Mouse (Mus musculus) limb, embryonic 15.5 days (tissue): Measurements from ENCODE around the gene Sac3d1. TPM values are rescaled to one million over a fixed set of nuclear protein-coding genes. Genes with fewer than 3 reads are reported as not detected.
"Not testable (repeated sequence)": the region's sequence is repeated elsewhere in the genome, so short reads cannot be mapped to it uniquely, and the experiment has no call there.

ENCODE experiments used
- ATAC-seq: fragments of 200-750 bp; cut with Nextera tagmentation; 2 replicates; pipeline ENCODE4 v1.8.0; 2017; ENCODE audit warnings: low read depth, moderate TSS enrichment; ENCODE audit not compliant: insufficient number of reproducible peaks, low FRiP score, low TSS enrichment
- H3K27ac ChIP-seq: fragments of 300-500 bp; sonication (generic); 2 replicates; pipeline ENCODE4 v1.5.1; 2015; ENCODE audit warnings: moderate library complexity, mild to moderate bottlenecking, inconsistent platforms
- H3K27me3 ChIP-seq: fragments of 300-500 bp; sonication (generic); 2 replicates; pipeline ENCODE4 v1.6.1; 2015; ENCODE audit warnings: inconsistent platforms
- H3K36me3 ChIP-seq: fragments of 300-500 bp; sonication (generic); 2 replicates; pipeline ENCODE4 v1.6.1; 2015; ENCODE audit warnings: inconsistent platforms
- H3K4me1 ChIP-seq: fragments of 300-500 bp; sonication (generic); 2 replicates; pipeline ENCODE4 v1.6.1; 2015; ENCODE audit warnings: inconsistent platforms
- H3K4me2 ChIP-seq: fragments of 300-500 bp; sonication (generic); 2 replicates; pipeline ENCODE4 v1.6.1; 2015; ENCODE audit warnings: mild to moderate bottlenecking, inconsistent platforms
- H3K4me3 ChIP-seq: fragments of 300-500 bp; sonication (generic); 2 replicates; pipeline ENCODE4 v1.5.1; 2015; ENCODE audit warnings: mild to moderate bottlenecking, inconsistent platforms
- H3K9ac ChIP-seq: fragments of 300-500 bp; sonication (generic); 2 replicates; pipeline ENCODE4 v1.6.1; 2015; ENCODE audit warnings: inconsistent platforms
- H3K9me3 ChIP-seq: fragments of 300-500 bp; sonication (generic); 2 replicates; pipeline ENCODE4 v1.6.1; 2016; ENCODE audit warnings: inconsistent platforms
- WGBS: fragments of 180-500 bp; shearing (Covaris S2); methylation state at CpG from one replicate; pipeline ENCODE4 v1.1.7; 2015; 5-methylcytosine and 5-hydroxymethylcytosine counted together
- polyA plus RNA-seq: library from polyadenylated mRNA; unstranded; fragments of >200 nt; fragmentation: Nextera tagmentation; extraction: Ambion mirVana; gene quantifications from 2 replicates; pipeline ENCODE4 v1.2.1, GENCODE M21; 2015

Gene Sac3d1
- polyA plus RNA-seq, 1 experiment from 2014 or later, result 43.7 TPM

DNA sequence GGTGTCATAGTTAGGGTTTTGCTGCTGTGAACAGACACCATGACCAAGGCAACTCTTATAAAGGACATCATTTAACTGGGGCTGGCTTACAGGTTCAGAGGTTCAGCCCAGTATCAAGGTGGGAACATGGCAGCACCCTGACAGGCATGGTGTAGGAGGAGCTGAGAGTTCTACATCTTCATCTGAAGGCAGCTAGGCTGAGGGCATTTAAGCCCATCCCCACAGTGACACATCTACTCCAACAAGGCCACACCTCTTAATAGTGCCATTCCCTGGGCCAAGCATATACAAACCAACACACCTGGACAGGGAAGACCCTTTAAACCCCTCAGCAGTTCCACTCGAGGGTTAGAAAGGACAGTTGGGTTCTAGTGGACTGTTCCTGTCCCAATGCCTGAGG, 14.7 kb upstream of the Sac3d1 start:
- not testable (repeated sequence) for H3K4me3 ChIP-seq, H3K4me2 ChIP-seq, H3K9ac ChIP-seq, H3K27me3 ChIP-seq, H3K4me1 ChIP-seq, H3K9me3 ChIP-seq, ATAC-seq, H3K27ac ChIP-seq
- peaks cover 37% of the 10 kb centered on the region for H3K36me3 ChIP-seq
- 47% methylated on average over 1 of the region's 1 CpGs for WGBS

DNA sequence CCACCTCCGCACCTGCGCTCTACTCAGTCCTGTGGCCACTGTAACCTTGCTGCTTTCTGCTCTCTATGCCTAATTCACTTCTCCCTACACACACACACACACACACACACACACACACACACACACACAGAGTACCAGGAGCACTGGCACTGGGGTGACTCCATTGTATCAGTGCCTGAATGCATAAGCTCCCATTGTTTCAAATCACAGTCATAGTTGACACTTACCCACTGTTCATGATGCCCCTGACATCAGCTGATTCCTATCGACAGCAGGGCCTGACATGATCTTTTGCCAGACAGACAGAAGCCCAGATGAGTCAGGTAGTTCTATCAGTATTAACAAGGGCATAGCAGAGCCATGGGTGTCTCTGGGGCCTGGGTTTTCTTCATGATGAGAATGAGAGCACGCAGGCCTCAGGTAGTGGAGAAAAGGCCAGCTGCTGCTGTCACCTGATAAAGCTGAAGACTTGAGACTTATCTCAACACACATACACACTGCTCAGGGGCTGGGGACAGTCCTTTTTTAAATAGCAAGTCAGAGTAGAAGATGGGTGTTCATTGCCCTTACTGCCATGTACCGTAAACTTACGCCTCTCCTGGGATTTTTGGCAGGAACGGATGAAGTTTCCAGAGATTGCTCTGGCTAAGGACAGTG, 13.8 kb upstream of the Sac3d1 start:
- ATAC-seq, result no peak
- 83% methylated on average over 7 of the region's 7 CpGs for whole genome bisulfite sequencing

DNA sequence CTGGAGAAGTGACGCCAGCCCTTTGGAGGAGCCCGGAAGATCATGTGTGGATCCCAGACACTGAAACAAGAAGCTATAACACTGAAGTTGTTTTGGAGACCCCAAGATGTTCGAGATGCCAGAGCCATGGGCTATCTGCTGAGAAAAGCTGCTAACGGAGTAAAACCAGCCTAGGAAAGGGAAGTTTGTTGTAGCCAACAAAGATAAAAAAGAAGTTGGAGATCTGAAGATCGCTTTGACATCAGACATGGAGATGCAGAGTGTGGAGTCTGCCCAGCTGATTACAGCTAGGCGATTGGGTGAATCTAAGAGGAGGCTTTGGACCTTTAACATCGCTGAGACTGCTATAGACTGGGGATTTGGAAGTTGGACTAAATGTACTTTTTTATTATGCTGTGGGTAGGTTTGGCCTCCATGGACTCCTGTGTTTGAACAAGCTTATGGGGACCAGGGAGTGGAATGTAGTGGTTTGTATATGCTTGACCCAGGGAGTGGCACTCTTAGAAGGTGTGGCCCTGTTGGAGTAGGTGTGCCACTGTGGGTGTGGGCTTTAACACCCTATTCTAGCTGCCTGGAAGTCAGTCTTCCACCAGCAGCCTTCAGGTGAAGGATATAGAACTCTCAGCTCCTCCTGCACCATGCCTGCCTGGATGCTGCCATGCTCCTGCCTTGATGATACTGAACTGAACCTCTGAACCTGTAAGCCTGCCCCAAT, 12.1 kb upstream of the Sac3d1 start:
- WGBS, result 70% methylated on average over 7 of the region's 7 CpGs
- not testable (repeated sequence) for H3K9ac ChIP-seq, H3K9me3 ChIP-seq, H3K4me3 ChIP-seq, H3K4me2 ChIP-seq, H3K27ac ChIP-seq, H3K27me3 ChIP-seq, ATAC-seq, H3K4me1 ChIP-seq
- H3K36me3 ChIP-seq, result peaks cover 16% of the 10 kb centered on the region

More for the DNA sequence above, 13.8 kb upstream of the Sac3d1 start:
- Histone ChIP-seq H3K4me2 (no peak overlapping the region), H3K36me3 (peaks cover 33% of the 10 kb centered on the region), H3K27ac (no peak overlapping the region), H3K4me3 (no peak overlapping the region), H3K4me1 (0 out of 2 replicates have a peak, but pooled peaks cover 2% of the 10 kb centered on the region), H3K9me3 (no peaks in the 10 kb centered on the region), H3K9ac (no peak overlapping the region), H3K27me3 (no peaks in the 10 kb centered on the region)

DNA sequence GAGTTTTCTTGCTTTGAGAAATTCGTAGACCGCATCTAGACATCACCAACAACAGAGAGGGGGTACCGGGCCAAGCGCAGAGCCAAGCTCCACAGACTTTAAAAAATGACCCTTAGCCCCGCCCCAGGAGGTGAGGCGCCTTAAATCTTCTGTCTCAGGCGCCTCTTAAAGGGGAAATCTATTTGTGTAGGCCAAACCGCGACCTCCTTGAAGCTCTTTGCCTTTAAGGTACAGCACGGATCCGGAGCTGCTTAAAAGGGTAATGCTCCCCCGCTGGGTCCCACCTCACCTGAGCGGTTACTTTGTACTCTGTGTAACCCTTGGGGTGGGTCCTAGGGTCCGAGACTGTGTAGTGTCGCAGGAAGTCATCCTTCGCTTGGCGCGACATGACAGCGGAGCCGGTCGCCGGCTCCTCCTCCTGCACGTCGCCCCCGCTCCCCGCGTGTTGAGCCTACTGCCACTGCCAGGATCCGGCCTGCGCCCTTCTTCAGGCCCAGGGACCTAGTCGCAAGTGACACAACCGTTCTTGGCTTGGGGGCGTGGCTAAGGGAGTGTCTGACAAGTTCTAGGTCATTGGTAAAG, 9.4 kb upstream of the Sac3d1 start, which contains the start of gene Snx15:
Gene Snx15, minus strand, starts transcription at position 545 of the 582 bp plus-strand sequence.
- H3K4me1 ChIP-seq, result peaks cover 6% of the 10 kb centered on the region; the same call in 1 of the 2 replicates
- WGBS, result under 1% methylated on average over 32 of the region's 32 CpGs
- peak within 1 kb of the TSS; percentile 63 for H3K4me3 ChIP-seq
- H3K27ac ChIP-seq, result peak within 1 kb of the TSS; percentile 94
- H3K4me2 ChIP-seq, result peak within 1 kb of the TSS; percentile 58
- no peaks in the 10 kb centered on the region for H3K36me3 ChIP-seq
- no peaks in the 10 kb centered on the region for H3K9me3 ChIP-seq
- peak within 1 kb of the TSS; percentile 64 for H3K9ac ChIP-seq
- H3K27me3 ChIP-seq, result no peaks in the 10 kb centered on the region
- peak; percentile 90 for ATAC-seq

DNA sequence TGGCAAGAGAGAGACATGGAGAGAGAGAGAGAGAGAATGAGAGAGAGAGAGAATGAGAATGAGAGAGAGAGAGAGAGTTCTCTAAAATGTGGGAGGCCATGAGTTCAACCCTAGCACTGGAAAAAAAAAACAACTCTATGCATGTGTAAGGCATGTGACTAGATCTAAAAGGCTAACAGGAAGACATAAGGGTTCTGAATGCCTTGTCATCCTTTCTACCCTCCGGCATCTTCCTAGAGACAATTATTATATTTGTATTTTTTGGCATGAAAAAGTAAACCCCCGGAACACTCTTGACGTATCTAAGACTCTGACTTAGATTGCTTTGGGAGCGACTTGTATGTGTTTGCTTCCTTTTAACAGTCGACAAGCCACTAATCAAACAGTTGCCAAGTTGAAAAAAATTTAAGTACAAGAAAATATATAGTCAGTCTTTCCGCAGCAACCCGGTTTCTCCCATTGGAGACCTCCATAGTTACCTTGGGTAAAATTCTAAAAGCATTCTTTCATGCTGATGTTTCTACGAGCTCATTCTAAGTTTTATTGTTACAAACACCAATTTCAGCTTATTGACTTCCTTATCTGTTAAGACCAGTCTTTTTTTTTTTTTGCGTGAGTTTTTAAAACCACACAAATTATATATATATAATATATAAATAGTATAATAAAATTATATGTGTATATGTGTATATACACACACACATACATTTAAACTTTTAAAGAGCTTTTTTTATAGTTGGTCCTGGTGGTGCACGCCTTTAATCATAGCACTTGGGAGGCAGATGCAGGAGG, 8.5 kb upstream of the Sac3d1 start:
- 66% methylated on average over 10 of the region's 10 CpGs for WGBS
- H3K4me3 ChIP-seq, result peak overlapping the region; percentile 63
- no peak overlapping the region for H3K9ac ChIP-seq
- H3K9me3 ChIP-seq, result no peaks in the 10 kb centered on the region
- peaks cover 6% of the 10 kb centered on the region; the same call in 1 of the 2 replicates for H3K4me1 ChIP-seq
- no peaks in the 10 kb centered on the region for H3K27me3 ChIP-seq
- ATAC-seq, result no peak
- H3K27ac ChIP-seq, result peak overlapping the region; percentile 94; the same call in 1 of the 2 replicates
- peak overlapping the region; percentile 58 for H3K4me2 ChIP-seq
- no peaks in the 10 kb centered on the region for H3K36me3 ChIP-seq

DNA sequence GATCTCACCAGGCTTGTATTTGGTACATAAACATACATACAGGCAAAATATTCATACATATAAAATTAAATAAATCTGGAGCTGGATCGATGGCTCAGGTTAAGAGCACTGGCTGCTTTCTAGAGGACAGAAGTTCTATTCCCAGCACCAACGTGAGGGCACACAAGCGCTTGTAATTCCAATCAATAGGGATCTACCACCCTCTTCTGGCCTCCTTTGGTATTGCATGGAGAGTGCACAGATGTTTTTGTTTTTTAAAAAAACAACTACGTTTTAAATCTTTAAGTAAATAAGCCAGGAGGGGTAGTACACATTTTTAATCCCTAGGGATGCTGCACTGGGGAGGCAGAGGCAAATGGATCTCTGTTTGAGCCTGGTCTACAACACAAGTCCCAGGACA, 7.8 kb upstream of the Sac3d1 start:
- Histone ChIP-seq H3K4me2 (no peak overlapping the region), H3K27ac (no peak overlapping the region), H3K9me3 (no peaks in the 10 kb centered on the region), H3K9ac (no peak overlapping the region), H3K4me1 (peaks cover 8% of the 10 kb centered on the region; the same call in 1 of the 2 replicates), H3K4me3 (no peak overlapping the region), H3K36me3 (peaks cover 4% of the 10 kb centered on the region), H3K27me3 (no peaks in the 10 kb centered on the region)
- 27% methylated on average over 4 of the region's 4 CpGs for WGBS
- no peak for ATAC-seq

DNA sequence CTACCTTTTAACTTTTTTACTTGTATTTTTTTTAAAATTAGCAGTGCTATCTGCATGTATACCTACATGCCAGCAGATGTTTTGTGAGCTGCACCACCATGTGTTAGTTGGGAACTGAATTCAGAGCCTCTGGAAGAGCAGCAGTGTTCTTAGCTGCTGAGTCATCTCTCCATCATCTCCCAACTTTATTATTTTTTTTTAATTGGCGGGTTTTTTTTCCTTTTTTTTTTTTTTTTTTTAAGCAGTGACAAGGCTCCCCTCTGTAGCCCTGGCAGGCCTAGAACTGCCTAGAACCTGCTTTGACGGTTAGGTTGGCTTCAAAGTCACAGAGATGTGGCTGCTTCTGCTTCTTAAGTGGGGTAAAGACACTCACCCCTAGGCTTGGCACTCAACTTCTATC, 6.4 kb upstream of the Sac3d1 start:
- Histone ChIP-seq H3K4me1 (peaks cover 8% of the 10 kb centered on the region; the same call in 1 of the 2 replicates), H3K36me3 (peaks cover 8% of the 10 kb centered on the region), H3K4me3 (no peak overlapping the region), H3K27ac (no peak overlapping the region), H3K27me3 (no peaks in the 10 kb centered on the region), H3K9ac (no peak overlapping the region), H3K9me3 (no peaks in the 10 kb centered on the region), H3K4me2 (no peak overlapping the region)
- ATAC-seq, result no peak
- 73% methylated on average over 2 of the region's 2 CpGs for whole genome bisulfite sequencing

DNA sequence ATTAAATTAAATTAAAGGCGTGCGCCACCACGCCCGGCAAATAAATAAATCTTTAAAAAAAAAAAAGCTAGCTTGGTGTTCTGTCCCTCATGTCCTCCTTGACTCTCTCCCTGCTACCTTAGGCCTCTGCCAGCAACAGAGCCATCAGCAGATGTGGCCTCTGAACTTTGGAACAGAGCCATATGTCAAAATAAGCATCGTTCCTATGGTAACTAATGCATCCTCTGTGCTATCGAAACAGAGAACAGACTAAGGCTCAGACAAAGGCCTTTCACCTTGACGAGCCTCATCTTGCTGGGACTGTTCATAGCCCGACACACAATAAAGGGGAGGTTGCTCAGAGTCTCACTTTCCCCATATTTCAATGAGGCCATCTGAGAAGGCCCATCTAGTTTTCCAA, 4.9 kb upstream of the Sac3d1 start:
- 67% methylated on average over 8 of the region's 8 CpGs for WGBS
- H3K27me3 ChIP-seq, result no peaks in the 10 kb centered on the region
- H3K4me1 ChIP-seq, result peaks cover 10% of the 10 kb centered on the region; the same call in 1 of the 2 replicates
- peaks cover 12% of the 10 kb centered on the region for H3K36me3 ChIP-seq
- no peak overlapping the region for H3K27ac ChIP-seq
- ATAC-seq, result no peak
- H3K9ac ChIP-seq, result no peak overlapping the region
- no peaks in the 10 kb centered on the region for H3K9me3 ChIP-seq
- no peak overlapping the region for H3K4me2 ChIP-seq
- H3K4me3 ChIP-seq, result no peak overlapping the region

DNA sequence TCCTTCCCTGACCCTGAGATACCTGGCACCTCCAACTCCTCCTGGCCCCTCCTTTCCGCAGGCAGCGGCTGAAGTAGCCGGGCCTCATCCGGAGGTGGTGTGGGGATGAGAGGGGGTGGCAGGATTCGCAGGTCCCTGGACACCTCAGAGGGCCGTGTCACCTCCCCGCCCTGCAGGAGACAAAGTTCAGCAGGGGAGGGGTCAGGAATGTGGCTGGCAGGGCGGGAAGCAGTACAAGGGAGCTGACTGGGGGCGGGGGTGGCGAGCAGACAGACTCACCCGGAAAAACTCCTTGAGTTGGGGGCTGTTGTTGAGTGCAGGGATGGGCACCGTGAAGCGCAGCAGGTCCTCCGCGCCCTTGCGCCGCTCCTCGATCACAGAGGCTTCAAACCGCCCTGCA, 3.3 kb upstream of the Sac3d1 start:
- Histone ChIP-seq H3K4me3 (no peak overlapping the region), H3K27ac (no peak overlapping the region), H3K4me2 (no peak overlapping the region), H3K9ac (no peak overlapping the region), H3K27me3 (no peaks in the 10 kb centered on the region), H3K36me3 (peaks cover 12% of the 10 kb centered on the region), H3K4me1 (peaks cover 17% of the 10 kb centered on the region), H3K9me3 (no peaks in the 10 kb centered on the region)
- 27% methylated on average over 19 of the region's 19 CpGs for WGBS
- ATAC-seq, result no peak

DNA sequence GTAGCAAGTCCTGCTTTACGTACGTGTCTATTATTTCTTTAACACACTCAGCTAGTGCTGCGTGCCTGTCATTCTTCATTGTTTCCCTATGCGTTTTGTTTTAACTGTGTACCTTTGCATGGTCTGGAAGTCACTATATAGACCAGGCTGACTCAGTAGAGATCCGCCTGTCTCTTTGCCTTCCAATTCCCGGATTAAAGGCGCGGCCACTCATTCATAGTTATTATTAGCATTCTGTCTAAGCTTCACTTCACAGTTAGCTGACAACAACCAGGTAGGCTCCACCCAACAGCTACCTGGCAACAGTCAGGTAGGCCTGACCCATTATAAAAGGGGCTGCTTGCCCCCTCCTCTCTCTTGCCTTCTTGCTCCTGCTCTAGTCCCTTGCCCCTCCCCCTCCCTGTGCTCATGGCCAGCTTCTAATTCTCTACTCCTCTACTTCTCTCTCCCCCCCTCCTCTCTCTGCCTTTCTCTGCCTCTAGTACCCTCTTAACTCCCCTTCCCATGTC, 281 bp upstream of the Sac3d1 start:
- ATAC-seq, result no peak
- Histone ChIP-seq H3K27me3 (no peaks in the 10 kb centered on the region), H3K9me3 (no peaks in the 10 kb centered on the region), H3K9ac (peak overlapping the region; percentile 67), H3K4me1 (peaks cover 23% of the 10 kb centered on the region), H3K27ac (peak overlapping the region; percentile 95), H3K4me3 (peak overlapping the region; percentile 66), H3K4me2 (peak overlapping the region; percentile 74), H3K36me3 (peaks cover 40% of the 10 kb centered on the region)
- 2% methylated on average over 8 of the region's 8 CpGs for WGBS

DNA sequence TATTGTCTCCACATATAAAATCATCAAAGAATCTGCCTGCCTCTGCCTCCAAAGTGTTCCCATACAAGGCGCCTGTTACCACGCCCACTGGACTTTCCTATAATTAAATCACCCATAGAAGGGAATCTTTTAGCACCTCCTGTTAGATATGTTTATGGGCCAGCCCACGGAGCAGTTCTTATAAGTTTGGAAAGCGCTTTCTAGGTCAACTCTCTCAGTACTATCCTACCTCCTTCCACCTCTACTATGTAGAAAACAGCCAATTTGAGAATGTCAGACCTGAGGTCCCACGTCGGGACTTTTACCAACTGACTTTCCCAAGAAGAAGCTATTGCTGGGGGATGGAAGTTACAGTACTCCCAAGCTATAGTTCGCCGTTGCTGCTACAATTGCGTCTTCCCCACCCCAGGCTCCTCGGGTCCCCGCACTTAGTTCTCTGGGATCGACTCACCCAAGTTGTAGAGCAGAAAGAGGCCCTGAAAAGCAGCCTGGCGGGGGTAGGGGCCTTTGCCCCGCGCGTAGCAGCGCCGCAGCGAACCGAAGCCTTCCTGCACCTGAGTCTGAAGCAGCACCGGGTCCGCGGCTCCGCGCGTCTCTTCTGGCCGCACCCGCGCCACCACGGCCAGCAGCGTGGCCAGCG, 984 bp downstream of the Sac3d1 start:
- peak overlapping the region; percentile 67 for H3K9ac ChIP-seq
- peak overlapping the region; percentile 66 for H3K4me3 ChIP-seq
- peaks cover 23% of the 10 kb centered on the region for H3K4me1 ChIP-seq
- H3K27me3 ChIP-seq, result no peaks in the 10 kb centered on the region
- H3K27ac ChIP-seq, result peak overlapping the region; percentile 95
- H3K4me2 ChIP-seq, result peak overlapping the region; percentile 74
- H3K9me3 ChIP-seq, result no peaks in the 10 kb centered on the region
- WGBS, result 4% methylated on average over 32 of the region's 32 CpGs
- H3K36me3 ChIP-seq, result peaks cover 46% of the 10 kb centered on the region
- ATAC-seq, result no peak
